Mouse (Mus musculus) liver, adult 2 months (tissue): Measurements from ENCODE around the gene Metrnl. TPM values are rescaled to one million over a fixed set of nuclear protein-coding genes. Genes with fewer than 3 reads are reported as not detected.

Experiments used
- DNase-seq: peaks from one replicate; pipeline ENCODE4 v3.0.0-alpha.2; 2011; ENCODE audit warnings: low read depth, low spot score; ENCODE audit errors: extremely low read depth
- H3K27ac ChIP-seq: fragments of 200-500 bp; replicated peaks from 2 replicates; pipeline ENCODE4 v1.5.1; 2012; ENCODE audit warnings: low read depth, mild to moderate bottlenecking, control low read depth, inconsistent platforms, low read length; ENCODE audit not compliant: insufficient read depth
- H3K27me3 ChIP-seq: fragments of 200-500 bp; 2 replicates; pipeline ENCODE4 v1.6.1; 2012; ENCODE audit warnings: mild to moderate bottlenecking, moderate library complexity, low read length, inconsistent platforms; ENCODE audit not compliant: control insufficient read depth, insufficient read depth
- H3K36me3 ChIP-seq: fragments of 200-500 bp; 2 replicates; pipeline ENCODE4 v1.6.1; 2012; ENCODE audit warnings: low read length, inconsistent platforms; ENCODE audit not compliant: control insufficient read depth, insufficient read depth
- H3K4me1 ChIP-seq: fragments of 200-500 bp; 2 replicates; pipeline ENCODE4 v1.6.1; 2011; ENCODE audit warnings: low read length; ENCODE audit not compliant: control insufficient read depth, insufficient read depth
- H3K4me3 ChIP-seq: fragments of 200-500 bp; 2 replicates; pipeline ENCODE4 v1.5.1; 2011; ENCODE audit warnings: low read depth, mild to moderate bottlenecking, control low read depth, low read length, moderate library complexity; ENCODE audit not compliant: insufficient read depth
- H3K79me2 ChIP-seq: fragments of 200-500 bp; 2 replicates; pipeline ENCODE4 v1.6.1; 2012; ENCODE audit warnings: inconsistent platforms, mild to moderate bottlenecking, low read length, moderate library complexity; ENCODE audit not compliant: control insufficient read depth, insufficient read depth
- H3K9ac ChIP-seq: fragments of 200-500 bp; 2 replicates; pipeline ENCODE4 v1.6.1; 2012; ENCODE audit warnings: low read depth, mild to moderate bottlenecking, control low read depth, inconsistent platforms, low read length
- CTCF ChIP-seq: fragments of 200-500 bp; IDR thresholded peaks from 2 replicates; pipeline ENCODE4 v1.5.1; 2011; ENCODE audit warnings: low read depth, low read length, control low read depth
- POLR2A ChIP-seq: fragments of 200-500 bp; IDR thresholded peaks from 2 replicates; pipeline ENCODE4 v1.6.1; 2011; ENCODE audit warnings: low read length, control low read depth; ENCODE audit not compliant: insufficient read depth; ENCODE audit errors: extremely low read depth
- WGBS: fragments of 180-500 bp; shearing (Covaris S2); methylation state at CpG from one replicate; pipeline ENCODE4 v1.1.7; 2018; 5-methylcytosine and 5-hydroxymethylcytosine counted together
- polyA plus RNA-seq: library from polyadenylated mRNA; depleted of rRNA; stranded (reverse); fragments of >200 nt; gene quantifications from 2 replicates; pipeline ENCODE4 v1.2.3, GENCODE M21; 2012
- total RNA-seq: library from RNA; depleted of rRNA; stranded (reverse); fragments of >200 nt; gene quantifications from 2 replicates; pipeline ENCODE4 v1.2.3, GENCODE M21; 2014

The Metrnl gene
- total and polyA plus RNA-seq, 2 experiments, result 4.3 to 5.5 TPM

- H3K79me2 ChIP-seq, result no peaks in the 10 kb centered on the region
- no peak overlapping the region for H3K27ac ChIP-seq
- no peak for DNase-seq
- TF ChIP-seq POLR2A (no peak), CTCF (no peak)
- H3K36me3 ChIP-seq, result no peaks in the 10 kb centered on the region
- no peak overlapping the region for H3K4me3 ChIP-seq
- H3K4me1 ChIP-seq, result no peaks in the 10 kb centered on the region
- no peaks in the 10 kb centered on the region for H3K27me3 ChIP-seq
- H3K9ac ChIP-seq, result no peak overlapping the region
- 80% methylated on average over 2 of the region's 2 CpGs for WGBS
Measured at GRCm38 (mm10) chr11:121679581-121679980, 21.8 kb upstream of the Metrnl start.

GRCm38 (mm10) chr11:121680750-121681149, 20.6 kb upstream of the Metrnl start:
- H3K4me1 ChIP-seq, result no peaks in the 10 kb centered on the region; the same call in 1 of the 2 replicates
- no peaks in the 10 kb centered on the region for H3K79me2 ChIP-seq
- no peaks in the 10 kb centered on the region for H3K36me3 ChIP-seq
- no peaks in the 10 kb centered on the region for H3K27me3 ChIP-seq
- 65% methylated on average over 5 of the region's 5 CpGs for WGBS
- TF ChIP-seq POLR2A (no peak), CTCF (peak; percentile 33; the same call in 1 of the 2 replicates)
- peak; percentile 38 for DNase-seq
- H3K27ac ChIP-seq, result no peak overlapping the region
- no peak overlapping the region for H3K4me3 ChIP-seq
- H3K9ac ChIP-seq, result no peak overlapping the region

GRCm38 (mm10) chr11:121683243-121683642, 18.1 kb upstream of the Metrnl start:
- Histone ChIP-seq H3K9ac (no peak overlapping the region), H3K27me3 (no peaks in the 10 kb centered on the region), H3K4me3 (no peak overlapping the region), H3K36me3 (no peaks in the 10 kb centered on the region), H3K79me2 (no peaks in the 10 kb centered on the region), H3K4me1 (peaks cover 4% of the 10 kb centered on the region; the same call in 1 of the 2 replicates), H3K27ac (no peak overlapping the region)
- no peak for TF ChIP-seq CTCF
- TF ChIP-seq POLR2A, result no peak
- no peak for DNase-seq
- 72% methylated on average over 3 of the region's 3 CpGs for WGBS

GRCm38 (mm10) chr11:121685491-121686001, 15.8 kb upstream of the Metrnl start:
- H3K4me3 ChIP-seq, result no peak overlapping the region
- WGBS, result 63% methylated on average over 6 of the region's 6 CpGs

GRCm38 (mm10) chr11:121686091-121686490, 15.3 kb upstream of the Metrnl start:
- H3K9ac ChIP-seq, result no peak overlapping the region
- DNase-seq, result no peak
- H3K27ac ChIP-seq, result peak overlapping the region; percentile 80

More at GRCm38 (mm10) chr11:121685491-121686001, 15.8 kb upstream of the Metrnl start:
- Histone ChIP-seq H3K4me1 (peaks cover 4% of the 10 kb centered on the region; the same call in 1 of the 2 replicates), H3K79me2 (no peaks in the 10 kb centered on the region), H3K36me3 (no peaks in the 10 kb centered on the region), H3K9ac (no peak overlapping the region), H3K27ac (no peak overlapping the region; the same call in 1 of the 2 replicates), H3K27me3 (no peaks in the 10 kb centered on the region)
- no peak for TF ChIP-seq POLR2A
- no peak for TF ChIP-seq CTCF
- peak; percentile 23 for DNase-seq

GRCm38 (mm10) chr11:121686674-121687073, 14.7 kb upstream of the Metrnl start:
- Histone ChIP-seq H3K27ac (peak overlapping the region; percentile 80), H3K79me2 (no peaks in the 10 kb centered on the region), H3K9ac (no peak overlapping the region), H3K4me1 (peaks cover 4% of the 10 kb centered on the region; the same call in 1 of the 2 replicates), H3K36me3 (no peaks in the 10 kb centered on the region), H3K4me3 (no peak overlapping the region), H3K27me3 (no peaks in the 10 kb centered on the region)
- TF ChIP-seq CTCF (no peak), POLR2A (no peak)
- WGBS, result 80% methylated on average over 5 of the region's 5 CpGs
- DNase-seq, result peak; percentile 27

More at GRCm38 (mm10) chr11:121686091-121686490, 15.3 kb upstream of the Metrnl start:
- Histone ChIP-seq H3K4me1 (peaks cover 4% of the 10 kb centered on the region; the same call in 1 of the 2 replicates), H3K4me3 (no peak overlapping the region), H3K79me2 (no peaks in the 10 kb centered on the region), H3K36me3 (no peaks in the 10 kb centered on the region), H3K27me3 (no peaks in the 10 kb centered on the region)
- WGBS, result 79% methylated on average over 4 of the region's 4 CpGs
- TF ChIP-seq POLR2A (no peak), CTCF (no peak)
